Mouse (Mus musculus): ENCODE data around the gene Pcif1. TPM values are rescaled to one million over a fixed set of nuclear protein-coding genes. Genes with fewer than 3 reads are reported as not detected.
"Not testable (repeated sequence)": the region's sequence is repeated elsewhere in the genome, so short reads cannot be mapped to it uniquely, and the experiment has no call there.

Pcif1 gene
- polyA plus RNA-seq, 1 experiment from 2014 or later: 88.4 TPM

DNA sequence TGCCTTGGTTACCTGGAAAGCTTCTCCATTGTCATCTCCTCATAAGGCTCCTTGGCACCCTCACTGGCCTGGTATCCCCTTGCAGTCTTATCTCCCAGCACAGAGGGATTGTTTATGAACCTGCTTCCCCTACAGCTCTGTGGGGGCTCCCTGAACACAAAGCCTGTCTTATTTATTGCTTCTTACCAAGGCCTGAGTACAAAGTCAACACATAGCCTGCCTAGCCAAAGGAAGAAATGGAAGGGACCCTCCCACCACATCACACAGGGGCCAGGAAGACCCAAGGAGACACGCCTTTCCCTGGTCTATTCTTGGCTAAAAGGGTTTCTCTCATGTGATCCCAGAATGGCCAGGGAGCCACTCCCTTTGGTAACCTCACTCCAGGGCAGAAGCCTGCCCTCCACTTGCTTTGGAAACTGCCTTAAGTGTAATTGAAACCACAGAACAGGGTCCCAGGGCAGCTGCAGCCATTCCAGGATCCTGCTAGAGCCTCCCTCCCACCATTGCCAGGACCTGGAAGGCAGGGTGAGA, 4.8 kb upstream of the Pcif1 start:
- H3K27ac ChIP-seq: peak overlapping the region; percentile 69

GRCm38 (mm10) chr2:164875648-164876047, 3.5 kb upstream of the Pcif1 start:
- not testable (repeated sequence) for H3K9me3 ChIP-seq; H3K27me3 ChIP-seq (ENCODE audit: insufficient read depth, poor library complexity, severe bottlenecking); H3K4me3 ChIP-seq; DNase-seq (ENCODE audit: low spot score); H3K36me3 ChIP-seq; H3K27ac ChIP-seq
- WGBS: 49% methylated on average over 2 of the region's 2 CpGs
- H3K4me1 ChIP-seq (replicated peaks): peaks cover 34% of the 10 kb centered on the region

More for the DNA sequence above, 4.8 kb upstream of the Pcif1 start:
- 43% methylated on average over 1 of the region's 1 CpGs for WGBS
- DNase-seq (ENCODE audit: low spot score): peak; percentile 30
- Histone ChIP-seq H3K4me3 (no peak overlapping the region), H3K27me3 (ENCODE audit: insufficient read depth, poor library complexity, severe bottlenecking) (no peaks in the 10 kb centered on the region), H3K9me3 (no peaks in the 10 kb centered on the region), H3K36me3 (peaks cover 7% of the 10 kb centered on the region), H3K4me1 (replicated peaks) (peaks cover 27% of the 10 kb centered on the region)

DNA sequence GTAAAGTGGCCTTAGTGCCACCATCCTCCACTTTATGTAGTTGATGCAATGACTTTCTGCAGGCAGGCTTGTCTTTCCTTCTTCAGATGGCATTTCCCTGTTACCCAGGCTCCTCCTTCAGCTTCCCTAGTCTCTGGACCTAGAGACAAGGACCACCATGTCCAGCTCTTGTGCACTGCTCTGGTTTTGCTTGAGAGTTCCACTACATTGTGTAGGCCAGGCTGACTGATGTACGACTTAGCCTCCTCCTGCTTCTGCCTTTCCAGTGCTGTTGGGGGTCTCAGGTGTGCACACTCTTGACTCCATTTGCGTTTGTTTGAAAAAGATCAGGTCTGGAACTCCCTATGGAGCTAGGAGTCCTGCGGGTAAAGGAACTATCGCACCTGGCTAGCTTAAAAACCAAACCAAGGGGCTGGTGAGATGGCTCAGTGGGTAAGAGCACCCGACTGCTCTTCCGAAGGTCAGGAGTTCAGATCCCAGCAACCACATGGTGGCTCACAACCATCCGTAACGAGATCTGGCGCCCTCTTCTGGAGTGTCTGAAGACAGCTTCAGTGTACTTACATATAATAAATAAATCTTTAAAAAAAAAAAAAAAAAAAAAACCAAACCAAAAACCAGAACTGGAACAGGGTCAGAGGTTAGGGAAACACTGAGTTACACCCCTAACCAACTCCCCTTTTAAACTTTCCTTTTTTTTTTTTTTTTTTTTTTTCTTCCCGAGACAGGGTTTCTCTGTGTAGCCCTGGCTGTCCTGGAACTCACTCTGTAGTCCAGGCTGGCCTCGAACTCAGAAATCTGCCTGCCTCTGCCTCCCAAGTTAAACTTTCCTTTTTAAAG, 1.5 kb upstream of the Pcif1 start:
- H3K9me3 ChIP-seq; H3K36me3 ChIP-seq; H3K27me3 ChIP-seq (ENCODE audit: insufficient read depth, poor library complexity, severe bottlenecking); H3K27ac ChIP-seq; DNase-seq (ENCODE audit: low spot score): not testable (repeated sequence)
- 75% methylated on average over 11 of the region's 11 CpGs for WGBS
- Histone ChIP-seq H3K4me3 (peak overlapping the region; percentile 84), H3K4me1 (replicated peaks) (peaks cover 35% of the 10 kb centered on the region)

DNA sequence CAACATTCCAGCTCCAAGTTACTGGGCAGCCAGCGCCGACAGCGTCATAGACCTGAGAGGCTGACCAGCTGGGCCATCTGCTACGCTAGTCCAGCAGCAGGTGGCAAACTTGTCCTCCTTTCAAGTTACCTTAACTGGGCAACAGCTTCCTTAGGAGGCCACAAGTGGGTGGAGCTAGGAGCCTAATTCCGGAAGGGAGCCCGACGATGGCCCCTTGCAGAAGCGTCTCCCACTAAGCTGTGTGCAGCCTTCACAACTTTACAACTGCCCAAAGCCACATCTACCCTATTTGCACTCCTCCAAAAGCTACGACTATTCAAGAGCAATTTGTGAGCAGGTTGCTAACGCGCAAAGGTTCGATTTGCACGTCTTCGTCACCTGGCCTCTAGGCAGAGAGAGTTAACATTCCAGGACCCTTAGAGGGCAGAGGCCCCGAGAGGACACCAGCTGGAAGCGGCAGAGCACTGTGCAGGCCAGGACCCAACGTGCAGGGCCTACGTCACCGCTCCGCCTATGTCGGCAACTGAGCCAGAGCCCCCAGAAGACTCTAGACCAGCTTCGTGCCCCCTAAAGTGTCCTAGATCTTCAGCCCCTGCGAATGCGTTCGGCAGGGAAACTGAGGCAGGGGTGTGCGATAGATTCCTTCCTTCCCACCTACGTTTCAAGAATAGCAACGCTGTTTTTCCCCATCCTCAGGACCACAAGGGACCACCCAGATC, 436 bp upstream of the Pcif1 start:
- Histone ChIP-seq H3K4me3 (peak overlapping the region; percentile 84), H3K9me3 (no peaks in the 10 kb centered on the region), H3K36me3 (peaks cover 19% of the 10 kb centered on the region), H3K27me3 (ENCODE audit: insufficient read depth, poor library complexity, severe bottlenecking) (no peaks in the 10 kb centered on the region), H3K4me1 (replicated peaks) (peaks cover 44% of the 10 kb centered on the region), H3K27ac (peak overlapping the region; percentile 100)
- WGBS: 3% methylated on average over 28 of the region's 28 CpGs
- peak; percentile 56 for DNase-seq (ENCODE audit: low spot score)

- H3K27me3 ChIP-seq (ENCODE audit: insufficient read depth, poor library complexity, severe bottlenecking): no peaks in the 10 kb centered on the region
- peak overlapping the region; percentile 100 for H3K27ac ChIP-seq
- under 1% methylated on average over 68 of the region's 72 CpGs for WGBS
- peaks cover 30% of the 10 kb centered on the region for H3K36me3 ChIP-seq
- H3K9me3 ChIP-seq: no peaks in the 10 kb centered on the region
- peak; percentile 98 for DNase-seq (ENCODE audit: low spot score)
- peaks cover 34% of the 10 kb centered on the region for H3K4me1 ChIP-seq (replicated peaks)
- H3K4me3 ChIP-seq: peak overlapping the region; percentile 84
Observed at GRCm38 (mm10) chr2:164879568-164880277, 619 bp downstream of the Pcif1 start.

GRCm38 (mm10) chr2:164882619-164883018, 3.5 kb downstream of the Pcif1 start:
- H3K36me3 ChIP-seq: peaks cover 51% of the 10 kb centered on the region
- peak overlapping the region; percentile 75 for H3K27ac ChIP-seq
- peaks cover 31% of the 10 kb centered on the region for H3K4me1 ChIP-seq (replicated peaks)

DNA sequence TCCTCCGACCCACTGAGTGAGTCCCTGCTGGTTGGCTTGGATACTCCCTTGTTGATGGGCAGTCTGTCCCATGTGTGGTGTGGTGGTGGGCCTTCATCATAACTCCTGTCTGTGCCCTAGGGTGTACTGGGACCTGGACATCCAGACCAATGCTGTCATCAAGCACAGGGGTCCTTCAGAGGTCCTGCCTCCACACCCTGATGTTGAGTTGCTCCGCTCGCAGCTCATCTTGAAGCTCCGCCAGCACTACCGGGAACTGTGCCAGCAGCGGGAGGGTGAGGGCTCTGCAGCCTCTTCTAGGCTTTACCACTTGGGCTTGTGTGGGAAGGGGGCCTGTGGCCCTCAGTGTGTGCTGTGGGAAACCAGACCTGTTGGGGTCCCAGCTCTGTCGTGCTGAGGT, 6.7 kb downstream of the Pcif1 start:
- DNase-seq (ENCODE audit: low spot score): no peak
- no peak overlapping the region for H3K27ac ChIP-seq
- no peak overlapping the region for H3K4me3 ChIP-seq
- H3K27me3 ChIP-seq (ENCODE audit: insufficient read depth, poor library complexity, severe bottlenecking): no peaks in the 10 kb centered on the region
- WGBS: 91% methylated on average over 7 of the region's 7 CpGs
- H3K4me1 ChIP-seq (replicated peaks): peaks cover 14% of the 10 kb centered on the region
- H3K9me3 ChIP-seq: no peaks in the 10 kb centered on the region
- H3K36me3 ChIP-seq: peaks cover 83% of the 10 kb centered on the region

More at GRCm38 (mm10) chr2:164882619-164883018, 3.5 kb downstream of the Pcif1 start:
- Histone ChIP-seq H3K27me3 (ENCODE audit: insufficient read depth, poor library complexity, severe bottlenecking) (no peaks in the 10 kb centered on the region), H3K9me3 (no peaks in the 10 kb centered on the region), H3K4me3 (no peak overlapping the region)
- DNase-seq (ENCODE audit: low spot score): peak; percentile 50
- 53% methylated on average over 9 of the region's 9 CpGs for WGBS

DNA sequence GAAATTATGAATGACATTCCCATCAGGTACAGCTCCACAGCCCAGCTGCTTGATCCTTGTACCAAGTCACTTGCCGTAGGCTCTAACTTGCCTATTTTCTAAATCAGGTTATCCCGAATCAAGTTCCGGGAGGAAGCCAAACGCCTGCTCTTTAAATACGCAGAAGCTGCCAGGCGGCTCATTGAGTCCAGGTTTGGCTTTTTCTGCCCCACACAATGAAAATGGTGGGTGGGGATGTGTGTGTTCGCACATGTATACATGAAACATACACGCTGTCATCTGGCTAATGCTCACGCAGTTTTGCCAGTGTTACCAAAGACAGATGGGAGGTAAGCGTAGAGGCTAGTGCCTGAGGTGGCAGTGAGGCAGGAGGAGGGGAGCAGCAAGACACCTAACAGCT, 7.5 kb downstream of the Pcif1 start:
- WGBS: 94% methylated on average over 10 of the region's 10 CpGs
- Histone ChIP-seq H3K4me1 (replicated peaks) (peaks cover 13% of the 10 kb centered on the region), H3K27me3 (ENCODE audit: insufficient read depth, poor library complexity, severe bottlenecking) (no peaks in the 10 kb centered on the region), H3K27ac (no peak overlapping the region), H3K4me3 (no peak overlapping the region), H3K36me3 (peaks cover 91% of the 10 kb centered on the region), H3K9me3 (no peaks in the 10 kb centered on the region)
- DNase-seq (ENCODE audit: low spot score): no peak

DNA sequence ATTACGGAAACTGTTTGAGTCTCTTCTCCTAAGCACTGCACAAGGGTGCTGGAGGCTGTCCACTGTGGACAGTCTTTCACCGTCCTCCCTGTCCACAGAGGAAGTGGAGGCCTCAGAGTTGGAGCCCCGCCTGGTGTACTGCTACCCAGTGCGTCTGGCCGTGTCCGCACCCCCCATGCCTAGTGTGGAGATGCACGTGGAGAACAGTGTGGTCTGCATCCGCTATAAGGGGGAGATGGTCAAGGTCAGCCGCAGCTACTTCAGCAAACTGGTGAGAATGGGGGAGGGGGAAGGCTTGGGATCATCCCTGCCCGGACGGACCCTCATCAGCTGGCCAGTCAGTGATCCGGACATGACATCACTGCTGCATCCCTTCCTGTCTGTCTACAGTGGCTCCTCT, 9.9 kb downstream of the Pcif1 start:
- Histone ChIP-seq H3K36me3 (peaks cover 100% of the 10 kb centered on the region), H3K27ac (no peak overlapping the region), H3K27me3 (ENCODE audit: insufficient read depth, poor library complexity, severe bottlenecking) (no peaks in the 10 kb centered on the region), H3K4me1 (replicated peaks) (no peaks in the 10 kb centered on the region), H3K9me3 (no peaks in the 10 kb centered on the region), H3K4me3 (no peak overlapping the region)
- WGBS: 92% methylated on average over 12 of the region's 12 CpGs
- DNase-seq (ENCODE audit: low spot score): no peak

DNA sequence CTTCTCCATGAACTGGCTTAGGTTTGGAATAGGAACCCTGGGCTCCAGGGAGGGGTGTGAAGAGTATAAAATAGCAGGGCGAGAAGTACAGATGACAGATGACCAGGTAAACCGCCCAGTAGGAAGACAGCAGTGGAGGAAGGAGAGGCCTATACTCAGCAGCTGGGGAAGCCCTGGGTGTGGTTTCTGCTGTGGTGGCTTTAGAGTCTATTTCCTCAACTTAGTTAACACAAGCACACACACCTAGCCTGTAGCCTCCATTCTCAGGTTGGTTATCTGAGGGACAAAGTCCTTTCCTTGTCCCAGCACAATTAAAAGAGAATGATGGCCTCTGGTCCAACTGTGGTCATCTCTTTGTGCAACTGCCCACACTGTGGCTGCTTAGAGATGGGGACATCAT, 10.9 kb downstream of the Pcif1 start:
- H3K9me3 ChIP-seq: no peaks in the 10 kb centered on the region
- no peak overlapping the region for H3K4me3 ChIP-seq
- H3K27me3 ChIP-seq (ENCODE audit: insufficient read depth, poor library complexity, severe bottlenecking): no peaks in the 10 kb centered on the region
- H3K27ac ChIP-seq: no peak overlapping the region
- H3K36me3 ChIP-seq: peaks cover 100% of the 10 kb centered on the region
- WGBS: 87% methylated on average over 2 of the region's 2 CpGs
- H3K4me1 ChIP-seq (replicated peaks): no peaks in the 10 kb centered on the region
- no peak for DNase-seq (ENCODE audit: low spot score)

- peaks cover 100% of the 10 kb centered on the region for H3K36me3 ChIP-seq
- no peak overlapping the region for H3K27ac ChIP-seq
- no peaks in the 10 kb centered on the region for H3K27me3 ChIP-seq (ENCODE audit: insufficient read depth, poor library complexity, severe bottlenecking)
- 94% methylated on average over 24 of the region's 24 CpGs for WGBS
- no peak for DNase-seq (ENCODE audit: low spot score)
- H3K4me1 ChIP-seq (replicated peaks): no peaks in the 10 kb centered on the region
- no peaks in the 10 kb centered on the region for H3K9me3 ChIP-seq
- H3K4me3 ChIP-seq: no peak overlapping the region
Observed at GRCm38 (mm10) chr2:164890411-164891049, 11.4 kb downstream of the Pcif1 start.

All from hindbrain, embryonic 10.5 days (tissue).